Comparison of ENCODE assay signal across 9 mouse cellular contexts in genomic region chr11:75134485-75135068, GRCm38 (mm10). TPM values are rescaled to one million over a fixed set of nuclear protein-coding genes. Genes with fewer than 3 reads are reported as not detected.
DNase-seq lines count a peak whose midpoint lies in the region; ATAC-seq and TF ChIP-seq lines count a peak whose summit lies in the region.
"Had no signal": no experiment of that assay in that cellular context is flagged by ENCODE, and none has a peak within 500 bp of the region (broad histone marks: within the 10 kb centered on the region; RNA-seq: fewer than 3 reads in every experiment).

No protein-coding gene starts in this region.

- 53% methylated on average over 5 of the region's 5 CpGs for WGBS in intestine, embryonic 14.5 days
- WGBS in intestine, postnatal 0 days = 68% methylated on average over 5 of the region's 5 CpGs
- WGBS in embryonic facial prominence, embryonic 10.5 days = 66% methylated on average over 5 of the region's 5 CpGs
- WGBS in forebrain, embryonic 16.5 days = 50% methylated on average over 5 of the region's 5 CpGs
- 52% methylated on average over 5 of the region's 5 CpGs for WGBS in limb, embryonic 11.5 days

- no peaks in the 10 kb centered on the region for H3K9me3 ChIP-seq in intestine, embryonic 14.5 days (ENCODE audit: control insufficient read depth, low read length)
- no peaks in the 10 kb centered on the region for H3K9me3 ChIP-seq in intestine, postnatal 0 days (ENCODE audit: control insufficient read depth)
- no peaks in the 10 kb centered on the region for H3K9me3 ChIP-seq in embryonic facial prominence, embryonic 10.5 days
- H3K9me3 ChIP-seq in forebrain, embryonic 16.5 days (ENCODE audit: control insufficient read depth, low read length) = no peaks in the 10 kb centered on the region
- H3K9me3 ChIP-seq in limb, embryonic 11.5 days (ENCODE audit: control insufficient read depth, low read length) = no peaks in the 10 kb centered on the region

- no peaks in the 10 kb centered on the region for H3K27me3 ChIP-seq in intestine, embryonic 14.5 days (replicated peaks; ENCODE audit: control insufficient read depth, insufficient read depth, low read length)
- H3K27me3 ChIP-seq in intestine, postnatal 0 days (replicated peaks; ENCODE audit: control insufficient read depth, insufficient read depth, low read length) = no peaks in the 10 kb centered on the region
- no peaks in the 10 kb centered on the region for H3K27me3 ChIP-seq in embryonic facial prominence, embryonic 10.5 days (replicated peaks; ENCODE audit: low read depth, poor library complexity, severe bottlenecking)
- no peaks in the 10 kb centered on the region for H3K27me3 ChIP-seq in forebrain, embryonic 16.5 days (replicated peaks; ENCODE audit: control insufficient read depth, insufficient read depth, low read length)
- no peaks in the 10 kb centered on the region for H3K27me3 ChIP-seq in limb, embryonic 11.5 days (ENCODE audit: control insufficient read depth, insufficient read depth, low read length)

- no peak overlapping the region for H3K9ac ChIP-seq in intestine, embryonic 14.5 days (ENCODE audit: low read length)
- no peak overlapping the region for H3K9ac ChIP-seq in intestine, postnatal 0 days (ENCODE audit: low read depth, low read length)
- no peak overlapping the region for H3K9ac ChIP-seq in forebrain, embryonic 16.5 days (replicated peaks; ENCODE audit: low read depth, low read length)
- H3K9ac ChIP-seq in limb, embryonic 11.5 days (ENCODE audit: low read length) = no peak overlapping the region

- no peak overlapping the region for H3K4me2 ChIP-seq in intestine, embryonic 14.5 days (ENCODE audit: low read length)
- no peak overlapping the region for H3K4me2 ChIP-seq in intestine, postnatal 0 days (replicated peaks; ENCODE audit: low read depth)
- no peak overlapping the region for H3K4me2 ChIP-seq in forebrain, embryonic 16.5 days (ENCODE audit: low read length)
- no peak overlapping the region for H3K4me2 ChIP-seq in limb, embryonic 11.5 days (ENCODE audit: low read depth, severe bottlenecking)

- H3K4me3 ChIP-seq in intestine, embryonic 14.5 days (ENCODE audit: low read depth, low read length) = no peak overlapping the region
- no peak overlapping the region for H3K4me3 ChIP-seq in intestine, postnatal 0 days (ENCODE audit: low read depth, low read length)
- H3K4me3 ChIP-seq in embryonic facial prominence, embryonic 10.5 days = no peak overlapping the region
- no peak overlapping the region for H3K4me3 ChIP-seq in forebrain, embryonic 16.5 days (replicated peaks; ENCODE audit: low read length)
- no peak overlapping the region for H3K4me3 ChIP-seq in limb, embryonic 11.5 days (ENCODE audit: low read depth, low read length)

- H3K27ac ChIP-seq in intestine, embryonic 14.5 days (ENCODE audit: low read depth) = peak overlapping the region; percentile 79
- H3K27ac ChIP-seq in intestine, postnatal 0 days (ENCODE audit: low read depth, low read length) = no peak overlapping the region; the same call in 1 of the 2 replicates
- H3K27ac ChIP-seq in embryonic facial prominence, embryonic 10.5 days (replicated peaks) = peak overlapping the region; percentile 51
- peak overlapping the region; percentile 45; the same call in 1 of the 2 replicates for H3K27ac ChIP-seq in forebrain, embryonic 16.5 days (ENCODE audit: low read length)
- H3K27ac ChIP-seq in limb, embryonic 11.5 days (replicated peaks; ENCODE audit: low read depth, low read length) = 0 out of 2 replicates have a peak overlapping the region, but pooled peaks have one; percentile 10

- no peak for ATAC-seq in intestine, embryonic 14.5 days (replicated peaks; ENCODE audit: low FRiP score, low TSS enrichment, low read depth)
- no peak for ATAC-seq in intestine, postnatal 0 days
- ATAC-seq in forebrain, embryonic 16.5 days = no peak
- no peak for ATAC-seq in limb, embryonic 11.5 days (ENCODE audit: insufficient number of reproducible peaks, low FRiP score, low TSS enrichment, low read depth)
- ATAC-seq in CD4-positive, CD25-positive, alpha-beta regulatory T cell, adult 4 months = no peak

- DNase-seq in intestine, embryonic 14.5 days (ENCODE audit: low spot score) = no peak
- no peak for DNase-seq in embryonic facial prominence, embryonic 10.5 days (ENCODE audit: low spot score)
- DNase-seq in limb, embryonic 11.5 days (ENCODE audit: low spot score) = no peak
- DNase-seq in thymus, postnatal 4 days = no peak
- DNase-seq: adrenal gland, adult 8-10 months; cerebellum, adult 11-12 months had no signal

- peaks cover 46% of the 10 kb centered on the region for H3K4me1 ChIP-seq in intestine, embryonic 14.5 days (replicated peaks; ENCODE audit: control insufficient read depth, insufficient read depth, low read length)
- H3K4me1 ChIP-seq in intestine, postnatal 0 days (replicated peaks; ENCODE audit: control insufficient read depth, insufficient read depth, low read length) = no peaks in the 10 kb centered on the region; the same call in 1 of the 2 replicates
- H3K4me1 ChIP-seq in embryonic facial prominence, embryonic 10.5 days = peaks cover 65% of the 10 kb centered on the region
- peaks cover 26% of the 10 kb centered on the region for H3K4me1 ChIP-seq in forebrain, embryonic 16.5 days (replicated peaks; ENCODE audit: control insufficient read depth, insufficient read depth, low read length)
- peaks cover 48% of the 10 kb centered on the region for H3K4me1 ChIP-seq in limb, embryonic 11.5 days (ENCODE audit: control insufficient read depth, insufficient read depth, low read length)

- no peak for TF ChIP-seq CTCF in intestine, postnatal 0 days (IDR thresholded peaks at IDR 0.05; ENCODE audit: low read depth)

- H3K36me3 ChIP-seq in intestine, embryonic 14.5 days (ENCODE audit: control insufficient read depth, insufficient read depth, low read length) = no peaks in the 10 kb centered on the region
- 0 out of 2 replicates have a peak, but pooled peaks cover 3% of the 10 kb centered on the region for H3K36me3 ChIP-seq in intestine, postnatal 0 days (ENCODE audit: control insufficient read depth, insufficient read depth)
- peaks cover 10% of the 10 kb centered on the region for H3K36me3 ChIP-seq in embryonic facial prominence, embryonic 10.5 days (replicated peaks)
- H3K36me3 ChIP-seq in forebrain, embryonic 16.5 days (ENCODE audit: control insufficient read depth, insufficient read depth) = no peaks in the 10 kb centered on the region
- no peaks in the 10 kb centered on the region for H3K36me3 ChIP-seq in limb, embryonic 11.5 days (ENCODE audit: control insufficient read depth, insufficient read depth, low read length)

RNA-seq across cellular contexts. Expression of gene Hic1, which starts 34.7 kb away (rescaled TPM):
- polyA plus RNA-seq in intestine, embryonic 14.5 days (2014; fragmentation: Nextera tagmentation; extraction: Ambion mirVana) = 13.0 and 14.5 TPM in 2 replicates
- 8.6 and 8.8 TPM in 2 replicates for polyA plus RNA-seq in intestine, postnatal 0 days (2015; fragmentation: Nextera tagmentation; extraction: Ambion mirVana)
- polyA plus RNA-seq in embryonic facial prominence, embryonic 10.5 days (2016; fragmentation: Nextera tagmentation; extraction: Ambion mirVana) = 0.23 and 1.3 TPM in 2 replicates
- polyA plus RNA-seq in forebrain, embryonic 16.5 days (2015; fragmentation: Nextera tagmentation; extraction: Ambion mirVana) = 1.2 and 2.3 TPM in 2 replicates
- polyA plus RNA-seq in limb, embryonic 11.5 days (2014; fragmentation: Nextera tagmentation; extraction: Ambion mirVana) = 4.1 and 4.5 TPM in 2 replicates
- polyA plus RNA-seq in CD4-positive, CD25-positive, alpha-beta regulatory T cell, adult 4 months (2017; shearing (Covaris generic)) = under 1 TPM in 1 of 2 experiments, not detected in 1; 0.36 TPM

RNA-seq across cellular contexts. Expression of gene Ovca2, which starts 44.1 kb away (rescaled TPM):
- polyA plus RNA-seq in intestine, embryonic 14.5 days (2014; fragmentation: Nextera tagmentation; extraction: Ambion mirVana) = 29.9 and 32.2 TPM in 2 replicates
- 21.6 and 22.4 TPM in 2 replicates for polyA plus RNA-seq in intestine, postnatal 0 days (2015; fragmentation: Nextera tagmentation; extraction: Ambion mirVana)
- polyA plus RNA-seq in embryonic facial prominence, embryonic 10.5 days (2016; fragmentation: Nextera tagmentation; extraction: Ambion mirVana) = 35.4 and 36.7 TPM in 2 replicates
- 18.0 and 20.8 TPM in 2 replicates for polyA plus RNA-seq in forebrain, embryonic 16.5 days (2015; fragmentation: Nextera tagmentation; extraction: Ambion mirVana)
- 38.2 and 39.8 TPM in 2 replicates for polyA plus RNA-seq in limb, embryonic 11.5 days (2014; fragmentation: Nextera tagmentation; extraction: Ambion mirVana)
- 10 to 100 TPM; 19.2 to 29.4 TPM for polyA plus RNA-seq in CD4-positive, CD25-positive, alpha-beta regulatory T cell, adult 4 months (2017; shearing (Covaris generic))

RNA-seq across cellular contexts. Expression of gene Dph1, which starts 56.5 kb away (rescaled TPM):
- 27.9 and 31.5 TPM in 2 replicates for polyA plus RNA-seq in intestine, embryonic 14.5 days (2014; fragmentation: Nextera tagmentation; extraction: Ambion mirVana)
- 11.3 and 12.3 TPM in 2 replicates for polyA plus RNA-seq in intestine, postnatal 0 days (2015; fragmentation: Nextera tagmentation; extraction: Ambion mirVana)
- polyA plus RNA-seq in embryonic facial prominence, embryonic 10.5 days (2016; fragmentation: Nextera tagmentation; extraction: Ambion mirVana) = 24.9 and 29.2 TPM in 2 replicates
- polyA plus RNA-seq in forebrain, embryonic 16.5 days (2015; fragmentation: Nextera tagmentation; extraction: Ambion mirVana) = 15.4 and 16.1 TPM in 2 replicates
- polyA plus RNA-seq in limb, embryonic 11.5 days (2014; fragmentation: Nextera tagmentation; extraction: Ambion mirVana) = 24.1 and 25.5 TPM in 2 replicates
- polyA plus RNA-seq in CD4-positive, CD25-positive, alpha-beta regulatory T cell, adult 4 months (2017; shearing (Covaris generic)) = 10 to 100 TPM; 11.0 to 20.6 TPM

RNA-seq across cellular contexts. Expression of gene Rtn4rl1, which starts 59.0 kb away (rescaled TPM):
- 1.6 and 2.0 TPM in 2 replicates for polyA plus RNA-seq in intestine, embryonic 14.5 days (2014; fragmentation: Nextera tagmentation; extraction: Ambion mirVana)
- polyA plus RNA-seq in intestine, postnatal 0 days (2015; fragmentation: Nextera tagmentation; extraction: Ambion mirVana) = 1.5 and 1.8 TPM in 2 replicates
- polyA plus RNA-seq in embryonic facial prominence, embryonic 10.5 days (2016; fragmentation: Nextera tagmentation; extraction: Ambion mirVana) = 1.5 and 2.1 TPM in 2 replicates
- 5.5 and 6.3 TPM in 2 replicates for polyA plus RNA-seq in forebrain, embryonic 16.5 days (2015; fragmentation: Nextera tagmentation; extraction: Ambion mirVana)
- 0.75 and 0.78 TPM in 2 replicates for polyA plus RNA-seq in limb, embryonic 11.5 days (2014; fragmentation: Nextera tagmentation; extraction: Ambion mirVana)
- 1 to 10 TPM; 1.5 to 1.8 TPM for polyA plus RNA-seq in CD4-positive, CD25-positive, alpha-beta regulatory T cell, adult 4 months (2017; shearing (Covaris generic))
